Mouse (Mus musculus) bone marrow, adult 2 months (tissue): ENCODE measurements around the gene Rgl1.

Source experiments
- CTCF ChIP-seq: fragments of 200-500 bp; IDR thresholded peaks from 2 replicates; pipeline ENCODE4 v1.5.1; 2011; ENCODE audit warnings: low read length, control low read depth; ENCODE audit not compliant: control insufficient read depth, insufficient read depth
- POLR2A ChIP-seq: fragments of 200-500 bp; IDR thresholded peaks from 2 replicates; pipeline ENCODE4 v1.6.1; 2011; ENCODE audit warnings: low read depth, mild to moderate bottlenecking, control low read depth, low read length, borderline replicate concordance; ENCODE audit not compliant: control insufficient read depth

DNA sequence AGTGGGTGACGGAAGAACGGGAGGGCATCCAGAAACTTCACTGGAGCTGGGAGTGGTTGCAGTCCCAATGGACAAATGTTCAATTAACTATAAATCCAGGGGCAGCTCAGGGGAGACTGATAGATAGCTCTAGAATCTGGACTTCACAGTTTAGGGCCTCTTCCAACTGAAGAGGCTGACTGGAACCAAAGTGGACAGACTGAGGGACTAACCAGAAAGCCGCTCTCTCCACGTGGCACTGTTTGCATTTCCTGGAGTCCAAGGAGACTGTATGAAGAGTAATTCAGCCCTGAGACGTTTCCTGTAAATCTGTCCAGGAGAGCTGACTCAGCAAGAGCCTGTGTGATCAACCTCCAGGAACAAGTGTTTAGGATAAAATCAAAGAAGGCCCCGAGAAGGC is 62.2 kb downstream of the Rgl1 start:
- no peak for TF ChIP-seq CTCF
- TF ChIP-seq POLR2A, result no peak
